Mouse (Mus musculus): ENCODE results near the gene Asb6.

Gene Asb6

GRCm38 (mm10) chr2:30846236-30846635 lies 16.1 kb upstream of the Asb6 start:
- TF ChIP-seq GATA4 (IDR thresholded peaks at IDR 0.05; ENCODE audit: insufficient replicate concordance, low read length) = no peak

GRCm38 (mm10) chr2:30845152-30846070 lies 15.3 kb upstream of the Asb6 start:
- TF ChIP-seq GATA4 (IDR thresholded peaks at IDR 0.05; ENCODE audit: insufficient replicate concordance, low read length) = no peak

- TF ChIP-seq GATA4 (IDR thresholded peaks at IDR 0.05; ENCODE audit: insufficient replicate concordance, low read length) = no peak
Observed at GRCm38 (mm10) chr2:30842615-30843014, 12.5 kb upstream of the Asb6 start.

- no peak for TF ChIP-seq GATA4 (IDR thresholded peaks at IDR 0.05; ENCODE audit: insufficient replicate concordance, low read length)
Observed at GRCm38 (mm10) chr2:30836238-30836990, 6.3 kb upstream of the Asb6 start.

- TF ChIP-seq GATA4 (IDR thresholded peaks at IDR 0.05; ENCODE audit: insufficient replicate concordance, low read length) = no peak
Observed at GRCm38 (mm10) chr2:30834373-30835022, 4.4 kb upstream of the Asb6 start, which contains the start of gene Prrx2. Gene Prrx2, plus strand, starts transcription at chr2:30834972.

- TF ChIP-seq GATA4 (IDR thresholded peaks at IDR 0.05; ENCODE audit: insufficient replicate concordance, low read length) = no peak
Observed at GRCm38 (mm10) chr2:30833644-30834043, 3.5 kb upstream of the Asb6 start.

GRCm38 (mm10) chr2:30829315-30829714 lies 818 bp downstream of the Asb6 start:
- TF ChIP-seq GATA4 (IDR thresholded peaks at IDR 0.05; ENCODE audit: insufficient replicate concordance, low read length) = no peak

- TF ChIP-seq GATA4 (IDR thresholded peaks at IDR 0.05; ENCODE audit: insufficient replicate concordance, low read length) = no peak; the same call in 1 of the 2 replicates
Observed at GRCm38 (mm10) chr2:30827749-30828475, 2.2 kb downstream of the Asb6 start.

- no peak for TF ChIP-seq GATA4 (IDR thresholded peaks at IDR 0.05; ENCODE audit: insufficient replicate concordance, low read length)
Observed at GRCm38 (mm10) chr2:30826825-30827748, 3.0 kb downstream of the Asb6 start.

- no peak for TF ChIP-seq GATA4 (IDR thresholded peaks at IDR 0.05; ENCODE audit: insufficient replicate concordance, low read length)
Observed at GRCm38 (mm10) chr2:30823385-30824153, 6.6 kb downstream of the Asb6 start.

- no peak for TF ChIP-seq GATA4 (IDR thresholded peaks at IDR 0.05; ENCODE audit: insufficient replicate concordance, low read length)
Observed at GRCm38 (mm10) chr2:30822460-30822859, 7.7 kb downstream of the Asb6 start.

- TF ChIP-seq GATA4 (IDR thresholded peaks at IDR 0.05; ENCODE audit: insufficient replicate concordance, low read length) = no peak
Observed at GRCm38 (mm10) chr2:30821073-30821472, 9.1 kb downstream of the Asb6 start.

- no peak for TF ChIP-seq GATA4 (IDR thresholded peaks at IDR 0.05; ENCODE audit: insufficient replicate concordance, low read length)
Observed at GRCm38 (mm10) chr2:30819873-30820272, 10.3 kb downstream of the Asb6 start.
